Mouse (Mus musculus) thymus, adult 2 months (tissue): ENCODE measurements at regions not wholly inside any gene's neighbourhood (a gene's known extent, or its start where the extent isn't known, plus 50 kb on each side); places are given as distances from the start of the nearest gene placed in this dataset.

Source experiments
- CTCF ChIP-seq: fragments of 200-500 bp; IDR thresholded peaks from 2 replicates; pipeline ENCODE4 v1.5.1; 2012; ENCODE audit warnings: mild to moderate bottlenecking, control low read depth, low read length, moderate library complexity, borderline replicate concordance; ENCODE audit not compliant: control insufficient read depth, poor library complexity, insufficient read depth; ENCODE audit errors: extremely low read depth
- POLR2A ChIP-seq: fragments of 200-500 bp; IDR thresholded peaks from 2 replicates; pipeline ENCODE4 v1.6.1; 2012; ENCODE audit warnings: mild to moderate bottlenecking, low read length, control low read depth, moderate library complexity; ENCODE audit not compliant: control insufficient read depth, poor library complexity, insufficient read depth; ENCODE audit errors: extremely low read depth

DNA sequence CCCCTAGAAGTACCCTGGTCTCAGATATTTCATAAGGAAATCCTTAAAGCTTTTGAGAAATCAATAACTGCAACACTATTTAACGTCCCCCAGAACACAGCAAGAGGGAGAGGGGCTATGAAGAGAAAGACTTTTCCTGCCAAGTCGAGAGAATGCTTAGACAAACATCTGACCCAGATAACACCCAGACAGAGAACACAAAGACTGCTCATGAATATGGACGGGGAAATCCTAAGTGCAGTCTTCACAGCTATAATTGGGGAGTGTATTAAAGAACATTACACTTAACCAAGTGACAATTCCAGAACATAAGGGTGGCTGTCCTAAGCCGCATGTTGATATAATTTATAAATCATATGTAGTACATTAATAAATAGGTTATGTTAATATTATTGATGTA, 103.3 kb upstream of the Dyrk2 start:
- TF ChIP-seq POLR2A (no peak), CTCF (no peak)
